Mouse (Mus musculus) heart, adult 8-10 months (tissue): ENCODE measurements around the gene Lingo1. TPM values are rescaled to one million over a fixed set of nuclear protein-coding genes. Genes with fewer than 3 reads are reported as not detected.
A peak's percentile ranks its signal among the peaks of the same experiment; 100 is the strongest.

ENCODE experiments used
- DNase-seq: peaks from one replicate; pipeline ENCODE4 v3.0.0; 2022; ENCODE audit warnings: low spot score
- total RNA-seq, 4 experiments: library from RNA; stranded (reverse); gene quantifications; 2 replicates each; pipeline ENCODE4 v1.2.4; 2022

Gene Lingo1
- total RNA-seq, 4 experiments from 2014 or later, result 1.0 to 1.7 (median 1.2) TPM

DNA sequence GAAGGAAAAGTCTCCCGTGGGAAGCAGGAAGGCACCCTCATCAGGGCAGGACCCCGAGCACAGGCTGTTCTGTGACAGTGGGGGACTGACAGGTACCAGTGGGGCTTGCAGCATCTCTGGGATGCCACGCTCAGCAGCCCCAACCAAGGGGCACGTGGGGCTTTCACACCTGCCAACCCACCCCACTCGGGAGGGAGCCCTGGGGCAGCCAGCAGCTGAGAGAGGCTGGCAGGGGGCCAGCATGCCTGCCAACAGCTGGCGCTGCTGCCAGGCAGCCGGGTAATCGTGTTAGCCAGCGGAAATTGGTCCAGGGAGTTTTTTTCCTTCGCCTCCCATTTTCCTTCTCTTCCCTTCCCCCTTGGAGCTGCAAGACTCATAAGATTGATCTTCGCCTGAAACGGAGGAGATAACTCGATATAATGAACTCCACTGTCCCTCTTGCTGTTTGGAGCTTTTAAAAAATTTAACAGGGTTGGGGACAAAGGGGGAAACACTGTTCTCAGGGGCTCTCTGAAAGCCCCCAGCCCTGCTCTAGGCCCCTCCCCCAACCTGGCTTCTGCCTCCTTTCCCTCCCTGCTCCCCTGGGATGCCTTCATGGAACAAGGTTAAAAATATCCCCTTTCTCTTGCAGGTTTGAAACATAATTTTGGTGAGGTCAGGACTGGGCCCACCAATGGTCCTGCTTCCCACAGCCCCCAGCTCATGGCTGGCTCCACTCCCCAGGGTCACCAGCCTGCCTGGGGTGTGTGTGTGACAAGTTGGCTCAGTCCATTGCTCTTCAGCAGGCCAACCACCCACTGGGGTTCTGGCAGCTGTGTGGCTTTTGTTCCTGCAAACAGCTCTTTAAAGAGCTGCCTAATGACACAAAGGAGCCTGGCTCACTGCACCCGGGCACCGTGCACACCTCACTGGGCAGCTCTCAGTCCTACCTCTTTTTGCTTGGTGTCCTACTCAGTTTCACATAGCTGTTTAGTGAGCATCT lies 68.3 kb downstream of the Lingo1 start:
- peak; percentile 4 for DNase-seq

DNA sequence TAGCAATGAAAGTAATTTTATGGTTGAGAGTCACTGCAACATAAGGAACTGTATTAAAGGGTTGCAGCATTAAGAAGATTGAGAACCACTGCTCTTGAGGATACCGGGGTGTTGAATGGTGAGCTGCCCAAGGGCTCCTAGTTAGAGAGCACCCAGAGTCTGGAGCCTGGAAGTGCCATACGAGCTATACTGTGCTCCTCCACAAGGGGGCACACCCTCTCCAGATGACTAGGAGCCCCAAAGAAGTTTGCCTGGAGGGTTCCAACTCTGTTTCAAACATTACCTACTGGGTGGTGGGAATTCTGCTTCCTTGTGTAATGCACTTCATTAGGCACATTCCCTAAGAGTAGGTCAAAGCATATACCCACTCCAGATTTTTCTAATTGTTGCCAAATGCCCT lies 70.5 kb downstream of the Lingo1 start:
- DNase-seq, result peak; percentile 27

DNA sequence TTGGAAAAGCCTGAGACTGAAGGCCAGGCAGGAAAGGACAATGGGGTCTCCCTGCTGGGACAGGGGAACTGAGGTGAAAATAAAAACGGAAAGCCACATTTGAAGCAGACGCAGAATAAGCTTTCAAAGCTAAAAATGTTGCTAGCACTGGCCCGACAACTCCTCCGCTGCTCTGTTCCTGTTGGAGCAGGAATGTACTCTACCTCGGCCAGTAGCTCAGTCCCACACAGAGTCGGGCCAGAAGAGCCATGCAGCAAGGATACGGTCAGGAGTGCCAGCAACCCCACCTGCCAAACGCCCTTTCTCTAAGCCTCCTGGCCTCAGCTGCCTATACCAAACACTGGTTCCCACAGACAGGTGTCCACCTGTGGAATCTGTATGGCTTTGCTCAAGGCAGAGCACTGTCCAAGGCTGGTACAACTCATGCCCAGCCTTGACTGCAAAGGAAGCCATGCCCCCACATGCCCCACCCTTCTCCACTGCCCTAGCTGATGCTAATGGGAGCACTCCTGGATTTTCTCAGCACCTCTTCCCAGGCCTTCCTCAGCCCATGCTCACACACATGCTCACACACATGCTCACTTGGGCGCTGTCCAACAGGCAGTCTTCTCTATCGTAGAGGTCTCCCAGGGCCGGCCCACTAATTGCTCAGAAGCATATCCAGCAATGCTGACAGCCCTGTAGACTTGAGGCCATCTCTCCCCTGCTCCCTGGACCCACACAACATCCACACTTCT lies 74.0 kb downstream of the Lingo1 start:
- DNase-seq, result no peak

DNA sequence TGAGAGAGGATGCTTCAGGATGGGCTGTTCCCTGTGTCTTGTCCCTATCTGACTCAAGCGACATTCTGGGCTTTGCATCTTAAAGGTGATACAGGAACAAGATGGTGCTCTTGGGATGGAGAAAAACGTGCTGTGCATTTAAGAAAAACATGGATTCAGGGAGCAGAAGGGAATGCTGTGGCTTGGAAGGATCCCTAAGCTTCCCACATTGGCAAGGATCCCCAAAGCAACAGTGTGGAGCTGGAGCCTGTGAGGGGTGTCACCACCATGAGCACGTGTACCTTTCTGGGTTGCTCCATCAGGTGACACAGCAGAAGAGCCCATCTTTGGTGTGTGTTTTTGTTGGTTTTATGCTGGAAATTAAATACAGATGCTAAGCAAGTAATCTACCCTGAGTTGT lies 77.3 kb downstream of the Lingo1 start:
- no peak for DNase-seq

DNA sequence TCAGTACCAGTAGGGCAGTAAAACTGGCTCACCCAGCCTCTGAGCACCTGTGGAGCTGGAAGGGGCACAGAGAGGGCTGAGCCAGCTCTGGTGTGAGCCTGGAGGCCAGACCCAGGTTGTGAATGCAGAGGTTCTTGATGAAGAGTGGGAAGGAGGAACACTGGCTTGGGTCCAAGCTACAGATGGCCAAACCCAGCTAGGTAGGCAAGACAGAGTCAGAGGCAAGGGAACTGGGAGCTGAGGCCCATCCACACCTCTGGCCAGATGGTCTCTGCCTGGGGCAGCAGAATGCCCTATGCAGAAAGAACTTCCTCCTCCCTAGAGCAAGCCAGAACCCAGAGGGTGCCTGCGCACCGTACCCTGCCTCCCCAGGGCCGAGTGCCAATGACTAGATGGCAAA lies 79.7 kb downstream of the Lingo1 start:
- DNase-seq, result no peak

DNA sequence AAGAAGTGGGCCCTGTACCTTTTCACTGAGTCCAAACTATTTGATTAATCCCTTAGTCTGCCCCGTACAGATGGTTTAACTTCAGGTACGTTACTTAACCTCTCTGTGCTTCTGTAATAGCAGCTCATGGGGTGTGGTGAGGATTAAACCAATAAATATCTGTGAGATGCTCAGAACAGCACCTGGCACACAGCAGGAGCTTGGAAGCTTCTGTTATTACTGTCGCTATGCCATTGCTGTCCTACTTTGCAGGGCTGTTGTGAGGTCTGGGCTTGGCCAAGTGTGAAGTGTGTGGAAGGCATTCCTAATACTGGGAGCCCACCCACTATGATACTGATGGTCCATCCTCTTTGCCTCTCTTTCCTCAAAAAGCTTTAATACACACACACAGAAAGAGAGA lies 80.2 kb downstream of the Lingo1 start:
- no peak for DNase-seq

DNA sequence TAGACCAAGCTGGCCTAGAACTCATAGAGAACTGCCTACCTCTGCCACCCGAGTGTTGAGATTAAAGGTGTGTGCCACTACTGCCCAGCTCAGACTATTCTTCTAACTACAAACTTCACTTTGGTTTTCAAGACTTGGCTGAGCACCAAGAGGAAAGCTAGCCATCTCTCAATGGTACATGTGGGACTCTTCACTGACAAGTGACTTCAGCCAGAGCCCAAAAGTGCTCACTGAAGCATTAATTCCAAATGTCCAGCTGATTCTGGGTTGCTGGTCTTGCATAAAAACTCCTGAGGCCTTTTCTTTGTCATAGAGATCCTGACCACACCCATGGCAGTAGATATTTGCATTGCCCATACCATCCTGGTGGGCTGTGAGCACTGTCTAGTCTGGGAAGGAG lies 81.9 kb downstream of the Lingo1 start:
- DNase-seq, result no peak

DNA sequence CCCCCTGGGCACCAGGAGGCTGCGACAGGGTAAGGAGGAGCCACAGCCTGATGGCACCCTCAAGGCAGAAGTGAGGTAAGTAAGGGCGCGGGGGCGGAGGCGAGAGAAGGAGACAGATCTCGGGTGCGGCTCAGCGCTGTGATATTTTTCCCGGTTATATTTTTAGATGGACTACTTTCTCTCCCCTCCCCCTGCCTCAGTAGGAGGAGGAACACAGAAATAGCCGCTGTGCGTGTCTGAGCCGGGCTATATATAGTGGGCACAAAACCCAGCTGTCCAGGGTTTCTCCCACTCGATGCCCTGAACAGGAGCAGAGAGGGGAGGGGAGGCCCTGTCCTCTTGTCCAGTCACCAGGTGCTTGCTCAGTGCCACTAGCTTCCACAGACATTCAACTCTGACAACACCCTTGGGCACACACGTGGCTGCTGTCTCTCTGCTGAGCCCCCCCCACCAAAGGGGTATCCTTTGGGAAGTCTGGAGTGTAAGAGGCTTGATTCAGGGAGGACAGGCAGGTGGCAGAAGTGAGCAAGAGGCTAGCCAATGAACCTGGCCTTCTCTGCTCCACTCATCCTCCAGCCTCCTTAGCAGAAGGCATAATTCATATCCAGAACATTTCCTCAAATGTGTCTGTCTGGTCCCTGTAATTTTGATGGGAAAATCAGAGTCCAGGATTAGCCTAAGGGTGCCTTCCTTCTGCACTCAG lies 83.5 kb downstream of the Lingo1 start:
- DNase-seq, result peak; percentile 21

DNA sequence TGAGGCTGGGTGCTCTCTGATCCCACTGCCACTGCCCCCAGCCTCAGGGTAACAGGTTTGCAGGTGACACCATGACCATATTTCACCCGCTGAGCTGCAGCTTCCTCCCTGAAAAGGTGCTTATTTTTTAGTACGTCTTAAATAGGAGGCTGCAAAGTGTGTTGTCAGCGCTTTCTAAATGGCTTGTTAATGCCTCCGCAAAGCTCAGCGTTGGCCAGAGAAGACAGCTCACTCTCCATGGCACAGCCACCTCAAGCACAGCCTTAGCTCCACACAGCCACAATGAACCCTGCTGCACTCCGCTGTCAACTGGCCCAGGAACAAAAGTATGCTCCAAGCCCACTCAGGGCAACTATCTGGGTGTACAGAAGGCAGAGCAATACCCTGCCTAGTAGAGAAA lies 85.3 kb downstream of the Lingo1 start:
- no peak for DNase-seq

DNA sequence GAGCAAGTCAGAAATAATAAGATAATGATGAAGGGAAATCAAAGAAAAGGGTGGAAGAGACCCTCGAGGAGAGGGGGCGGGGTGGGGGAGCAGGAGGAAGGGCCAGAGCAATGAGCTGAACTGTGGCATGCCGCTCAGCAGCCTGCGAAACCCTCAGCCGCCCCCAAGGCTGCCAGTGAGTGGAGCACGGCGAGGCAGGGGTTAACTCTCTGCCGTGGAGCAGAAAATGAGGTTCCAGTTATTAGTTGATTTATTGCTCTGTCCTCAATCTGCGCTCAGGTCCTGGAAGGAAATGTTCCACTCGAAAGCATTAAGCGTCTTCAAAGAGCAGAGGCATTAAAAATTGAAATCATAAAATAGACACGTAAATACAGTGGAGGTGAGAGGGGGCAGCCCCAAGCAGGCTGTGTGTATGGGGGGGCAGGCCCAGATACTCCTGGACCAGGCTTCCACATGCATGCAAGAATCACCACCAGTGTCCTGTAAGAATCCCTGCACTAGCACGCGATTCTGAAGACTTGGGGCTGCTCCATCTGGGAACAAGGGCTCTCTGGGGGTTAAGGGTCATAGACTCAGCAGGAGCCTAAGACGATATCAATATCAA lies 89.7 kb downstream of the Lingo1 start:
- DNase-seq, result no peak

DNA sequence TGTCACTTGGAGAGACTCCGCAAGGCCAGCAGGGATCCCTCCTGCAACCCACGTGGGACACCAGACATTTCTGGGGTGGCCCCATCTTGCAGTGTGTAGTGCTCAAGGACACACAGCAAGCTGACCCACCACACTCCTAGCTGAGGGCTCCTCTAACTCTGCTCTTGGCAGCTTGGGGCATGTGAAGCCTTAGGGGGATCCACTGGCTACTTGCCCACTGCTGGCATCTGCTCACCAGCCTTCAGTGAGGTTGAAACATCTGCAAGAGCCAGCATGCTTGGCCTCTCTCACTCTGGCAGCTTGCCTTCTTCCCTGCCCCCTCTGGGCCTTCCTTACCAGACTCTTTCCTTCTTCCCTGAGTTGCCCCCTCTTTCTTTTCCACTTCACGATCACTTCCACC lies 94.9 kb downstream of the Lingo1 start:
- no peak for DNase-seq

DNA sequence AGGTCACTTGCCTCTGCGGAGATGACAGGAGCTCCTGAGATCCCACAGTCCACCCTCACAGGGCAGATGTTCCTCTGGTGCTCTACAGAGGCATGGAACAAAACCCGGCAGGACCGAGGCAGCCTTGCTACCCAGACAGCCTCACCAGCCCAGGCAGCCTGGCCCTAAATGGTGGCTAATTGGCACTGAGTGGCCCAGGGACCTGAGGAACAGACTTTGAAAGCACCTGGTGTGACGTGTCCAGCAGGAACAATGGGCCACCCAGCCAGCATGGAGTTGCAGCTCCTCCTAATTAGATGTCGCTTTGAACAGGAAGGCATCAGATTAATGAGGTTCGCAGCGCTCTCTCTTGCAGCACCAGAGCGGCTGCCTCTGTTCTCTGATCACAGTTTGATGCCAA lies 95.4 kb downstream of the Lingo1 start:
- no peak for DNase-seq

DNA sequence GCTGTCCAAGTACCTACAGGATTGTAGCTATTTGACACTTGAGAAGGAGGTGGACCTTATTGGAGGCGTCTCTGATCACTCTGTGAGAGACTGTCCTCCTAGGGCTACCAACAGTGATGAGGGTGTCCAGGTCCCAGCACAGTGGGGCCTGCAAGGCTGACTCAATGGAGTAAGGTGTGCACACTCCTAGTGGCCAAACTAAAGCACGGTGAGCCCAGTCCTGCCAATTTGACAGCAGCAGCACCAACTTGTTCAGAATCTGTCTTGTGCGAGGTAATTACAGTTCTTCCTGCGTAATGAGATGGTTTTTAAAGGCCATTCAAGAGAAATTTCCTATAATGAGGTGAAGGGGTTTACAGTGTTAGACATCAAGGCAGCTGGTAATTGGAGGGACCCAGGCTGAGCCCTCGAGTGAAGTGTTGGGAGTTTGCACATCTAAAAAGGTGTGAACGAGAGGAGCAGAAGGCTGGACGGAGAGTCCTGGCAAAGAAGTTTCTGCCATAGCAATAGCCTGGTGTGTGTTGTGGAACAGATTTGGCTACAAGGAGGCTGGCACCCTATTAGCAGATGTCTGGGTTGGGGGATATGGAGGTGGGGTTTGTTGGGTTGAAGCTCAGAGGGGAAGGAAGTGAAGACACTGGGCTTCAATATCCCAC lies 97.4 kb downstream of the Lingo1 start:
- no peak for DNase-seq

DNA sequence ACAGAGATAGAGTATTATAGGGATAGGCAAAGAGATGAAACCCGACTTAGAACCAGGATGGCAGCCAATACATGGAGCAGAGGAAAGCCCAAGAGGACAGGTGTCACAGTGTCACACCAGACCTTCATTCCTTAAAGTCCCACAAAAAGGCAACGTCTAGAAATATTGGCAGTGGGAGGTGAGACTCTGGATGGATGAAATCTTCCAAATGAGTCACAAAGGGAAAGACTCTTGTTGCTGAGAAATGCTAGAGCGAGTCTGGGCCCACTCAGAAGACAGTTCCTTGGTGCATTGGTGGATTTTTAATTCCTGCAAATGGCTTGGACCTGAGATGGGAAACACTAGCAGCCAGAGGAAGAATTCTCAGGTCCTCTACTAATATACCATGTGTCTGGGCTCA lies 102.2 kb downstream of the Lingo1 start:
- no peak for DNase-seq

DNA sequence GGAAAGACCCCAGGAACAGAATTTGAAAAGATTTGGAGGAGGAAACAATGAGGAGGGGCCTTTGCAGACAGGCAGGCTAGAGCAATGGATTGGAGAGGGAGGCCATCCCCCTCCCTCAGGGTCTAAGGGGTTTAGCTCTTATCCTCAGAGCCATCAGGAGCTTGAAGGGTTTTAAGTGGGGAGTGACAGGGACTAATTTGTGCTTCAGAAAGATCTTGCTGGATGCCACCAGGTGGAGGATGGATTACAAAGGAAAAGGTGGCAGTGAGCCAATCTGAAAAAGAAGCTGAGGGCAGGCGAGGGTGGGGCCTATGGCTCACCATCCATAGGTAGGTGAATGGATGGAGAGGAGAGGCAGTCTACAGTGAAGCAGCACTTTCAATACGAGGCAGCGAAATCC lies 105.0 kb downstream of the Lingo1 start:
- no peak for DNase-seq

DNA sequence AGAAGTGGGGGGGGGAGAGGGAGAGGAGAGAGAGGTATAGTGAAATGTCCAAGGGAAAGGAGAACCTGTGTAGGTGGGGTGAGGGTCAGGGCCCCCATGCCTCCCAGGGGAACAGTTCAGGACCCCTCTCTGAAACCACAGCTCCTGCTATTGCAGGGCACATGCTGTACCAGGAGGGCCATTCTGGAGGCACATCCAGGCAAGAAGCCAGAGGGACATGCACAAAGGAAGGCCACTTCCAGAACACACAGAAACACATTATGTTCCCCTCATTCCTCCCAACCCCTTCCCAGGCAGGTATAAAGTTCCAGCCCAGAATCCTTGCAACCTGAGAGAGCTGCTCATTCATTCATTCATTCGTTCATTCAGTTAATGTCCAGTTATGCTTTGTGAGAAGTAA lies 105.6 kb downstream of the Lingo1 start:
- no peak for DNase-seq

DNA sequence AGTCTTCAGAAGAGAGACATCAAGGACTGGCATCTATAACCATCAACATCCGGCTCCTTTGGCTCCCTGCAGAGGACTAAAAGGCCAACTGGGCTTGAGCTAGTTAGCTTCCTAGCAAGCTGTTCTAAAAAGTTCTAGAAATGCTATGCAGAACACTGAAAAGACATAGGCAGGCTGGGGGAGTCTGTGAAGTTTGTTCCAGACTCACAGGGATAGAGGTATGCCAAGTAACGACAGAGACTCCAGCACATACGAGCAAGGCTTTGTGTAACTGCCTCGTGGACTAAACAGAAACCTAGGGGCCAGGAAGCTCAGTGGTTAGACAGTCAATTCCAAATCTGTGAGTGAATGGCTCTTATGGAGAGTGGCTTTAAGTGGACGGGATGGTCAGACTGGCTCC lies 108.8 kb downstream of the Lingo1 start:
- no peak for DNase-seq

DNA sequence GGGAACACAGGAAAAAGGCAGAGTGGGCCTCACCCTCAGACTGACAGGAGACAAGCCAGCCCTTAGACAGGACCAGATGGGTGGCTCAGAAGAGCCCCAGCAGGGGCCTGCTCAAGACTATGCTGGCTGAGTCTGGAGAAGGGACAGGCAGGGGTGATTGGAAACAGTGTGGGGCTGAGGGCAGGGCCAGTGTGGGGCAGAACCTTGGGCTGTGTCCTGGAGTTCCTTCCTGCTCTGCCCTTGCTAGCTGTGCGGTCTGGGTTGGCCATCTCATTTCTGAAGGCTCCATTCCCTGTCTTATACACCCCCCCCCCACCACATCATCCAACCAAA lies 109.2 kb downstream of the Lingo1 start:
- no peak for DNase-seq

DNA sequence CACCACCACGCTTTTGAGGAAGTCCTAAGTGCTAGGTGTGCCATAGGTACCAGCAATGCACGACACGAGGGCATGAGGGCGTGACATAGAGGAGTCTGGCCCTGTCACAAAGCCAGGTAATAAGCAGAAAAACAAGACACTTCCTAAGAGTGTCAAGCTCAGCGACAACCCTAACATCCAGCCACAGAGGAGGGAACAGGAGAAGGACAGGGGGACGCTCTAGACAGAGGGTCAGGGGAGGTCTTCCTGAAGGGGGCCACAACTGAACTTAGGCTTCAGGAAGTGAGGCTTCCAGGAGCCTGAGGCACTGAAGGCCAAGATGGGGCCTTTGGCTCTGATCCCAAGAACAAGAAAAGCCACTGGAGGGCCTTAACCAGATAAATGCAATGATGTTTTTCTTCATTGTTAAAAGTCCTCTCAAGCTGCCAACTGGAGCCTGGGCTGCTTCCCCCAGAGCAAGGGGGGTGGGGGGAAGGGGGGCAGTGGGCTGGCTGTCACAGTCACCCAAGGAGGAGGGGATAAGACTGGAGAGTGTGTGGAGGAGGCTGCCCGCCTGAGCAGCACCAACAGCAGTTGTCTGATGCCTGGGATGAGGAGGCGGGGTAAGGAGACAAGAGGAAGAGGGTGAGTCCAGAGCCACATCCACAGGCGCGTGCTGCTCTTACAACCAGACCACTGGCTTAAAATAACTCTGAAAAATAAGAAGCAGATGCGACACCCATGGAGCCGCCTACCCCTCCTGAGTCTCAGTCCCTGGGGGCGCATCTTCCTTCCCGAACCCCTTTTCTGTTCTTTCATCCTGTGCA lies 109.7 kb downstream of the Lingo1 start:
- DNase-seq, result no peak

DNA sequence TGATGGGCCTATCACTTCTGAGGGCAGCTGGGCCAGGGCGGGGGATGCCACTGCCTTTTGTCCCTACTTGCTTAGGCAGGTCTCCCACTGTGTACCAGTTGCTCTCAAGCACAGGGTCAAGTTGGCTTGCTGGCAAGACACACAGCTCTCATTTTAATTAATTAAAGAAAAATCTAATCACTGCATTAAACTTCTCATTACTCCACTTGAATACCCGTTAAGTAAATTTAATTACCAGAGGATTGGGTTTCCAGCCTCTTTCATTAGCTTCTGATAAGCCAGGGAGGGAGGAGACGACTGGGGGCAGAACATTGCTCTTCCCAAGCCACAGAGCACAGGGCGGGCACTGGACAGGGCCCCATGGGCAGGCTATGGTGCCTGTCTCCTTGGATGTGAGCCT lies 113.4 kb downstream of the Lingo1 start:
- no peak for DNase-seq

DNA sequence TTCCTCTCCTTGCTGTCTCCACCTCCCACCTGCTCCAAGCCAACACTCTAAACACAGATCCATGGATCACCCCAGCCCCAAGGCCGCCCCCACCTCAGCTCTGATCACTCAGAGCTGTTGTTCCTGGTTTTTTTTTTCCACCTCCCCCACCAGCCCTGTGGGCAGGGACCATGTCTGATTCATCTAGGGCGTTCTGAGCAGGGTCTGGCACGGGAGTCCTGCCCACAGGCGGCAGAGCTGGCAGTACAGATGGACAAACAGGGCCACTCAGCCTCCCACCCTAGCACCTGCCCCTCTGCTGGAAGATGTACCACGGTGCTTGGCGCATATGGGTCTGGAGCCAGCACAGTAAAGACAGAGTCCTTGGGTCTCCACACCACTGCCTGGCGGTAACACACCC lies 114.3 kb downstream of the Lingo1 start:
- no peak for DNase-seq
